ENCODE assay signal across 8 mouse cellular contexts in the genomic region with DNA sequence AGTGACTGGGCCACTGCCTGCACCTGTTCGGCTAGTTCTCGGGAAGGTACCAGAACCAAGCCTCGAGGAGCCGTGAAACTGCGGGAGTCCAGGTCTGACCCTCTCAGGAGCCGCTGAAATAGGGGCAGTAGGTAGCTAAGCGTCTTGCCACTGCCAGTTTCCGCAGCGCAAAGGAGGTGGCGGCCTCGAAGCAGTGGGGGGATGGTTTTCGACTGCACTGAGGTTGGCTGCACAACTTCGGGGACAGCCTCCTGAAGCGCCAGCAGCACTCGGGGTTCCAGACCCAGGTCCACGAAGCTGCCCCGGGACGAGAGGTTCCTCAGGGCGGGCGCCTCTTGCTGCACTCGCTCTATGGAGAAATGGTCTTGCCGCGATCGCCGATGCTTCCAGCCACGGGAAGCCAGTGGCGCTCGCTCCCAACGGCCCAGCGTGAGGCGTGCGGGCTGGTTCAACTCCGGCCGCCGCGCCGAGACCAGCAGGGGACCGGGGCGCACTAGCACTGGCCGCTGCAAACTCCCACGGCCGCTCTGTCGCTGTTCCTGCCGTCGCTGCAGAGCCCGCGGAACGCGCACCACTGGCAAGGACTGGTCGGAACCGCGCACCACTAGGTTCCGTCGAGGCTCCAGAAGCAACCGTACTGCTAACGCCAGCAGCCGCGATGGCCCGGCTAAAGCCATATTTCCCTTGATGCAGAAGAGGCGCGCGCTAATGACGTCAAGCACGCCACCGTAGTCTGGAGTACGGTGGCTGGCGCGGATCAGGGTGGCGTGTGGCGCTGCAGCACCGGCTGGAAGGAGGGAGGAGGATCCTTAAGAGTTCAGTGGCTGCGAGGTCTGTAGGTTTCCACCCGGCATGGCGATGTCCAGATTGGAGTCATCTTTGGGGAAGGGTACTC. TPM values are rescaled to one million over a fixed set of nuclear protein-coding genes. Genes with fewer than 3 reads are reported as not detected.
A peak's percentile ranks its signal among the peaks of the same experiment; 100 is the strongest.
DNase-seq lines count a peak whose midpoint lies in the region; ATAC-seq and TF ChIP-seq lines count a peak whose summit lies in the region.

No protein-coding gene starts in this region.

- peak; percentile 93 for DNase-seq in c-Kit-positive CD71-positive TER-119-positive erythroid progenitor cells, embryonic 14.5 days (ENCODE audit: low spot score)
- peak; percentile 93 to 95 for DNase-seq in heart, postnatal 10 days
- peak; percentile 75 for DNase-seq in large intestine, adult 2 months (ENCODE audit: low read depth, low spot score)
- DNase-seq in liver, postnatal 0 days: peak; percentile 94
- peak; percentile 94 for DNase-seq in testis, postnatal 10 days (ENCODE audit: low spot score)

- no peaks in the 10 kb centered on the region for H3K9me3 ChIP-seq in E14TG2a.4 (ENCODE audit: low read length)
- H3K9me3 ChIP-seq in forebrain, embryonic 12.5 days: no peaks in the 10 kb centered on the region
- no peaks in the 10 kb centered on the region for H3K9me3 ChIP-seq in liver, postnatal 0 days (ENCODE audit: low read length)
- H3K9me3 ChIP-seq in neural tube, embryonic 14.5 days (ENCODE audit: control insufficient read depth, low read length): no peaks in the 10 kb centered on the region

- H3K36me3 ChIP-seq in E14TG2a.4 (ENCODE audit: insufficient read depth, low read length): peaks cover 35% of the 10 kb centered on the region
- H3K36me3 ChIP-seq in forebrain, embryonic 12.5 days (replicated peaks): peaks cover 5% of the 10 kb centered on the region; the same call in 1 of the 2 replicates
- H3K36me3 ChIP-seq in liver, postnatal 0 days (replicated peaks; ENCODE audit: insufficient read depth, low read length): no peaks in the 10 kb centered on the region
- 0 out of 2 replicates have a peak, but pooled peaks cover 3% of the 10 kb centered on the region for H3K36me3 ChIP-seq in neural tube, embryonic 14.5 days (ENCODE audit: control insufficient read depth, insufficient read depth, low read length)

- intact Hi-C loops in heart, postnatal 10 days (cut with DNase I): loop anchor here (2.0 kb wide), 1 partner anchor 110 kb away; a partner anchor contains a TSS

- TF ChIP-seq EP300 in liver, postnatal 0 days (IDR thresholded peaks at IDR 0.05; ENCODE audit: low read depth): peak; percentile 37; the same call in 1 of the 2 replicates

- no peaks in the 10 kb centered on the region for H3K27me3 ChIP-seq in E14TG2a.4 (ENCODE audit: insufficient read depth, low read length)
- no peaks in the 10 kb centered on the region for H3K27me3 ChIP-seq in forebrain, embryonic 12.5 days
- no peaks in the 10 kb centered on the region for H3K27me3 ChIP-seq in liver, postnatal 0 days (ENCODE audit: insufficient read depth, low read length)
- H3K27me3 ChIP-seq in neural tube, embryonic 14.5 days (ENCODE audit: control insufficient read depth, insufficient read depth, low read length): no peaks in the 10 kb centered on the region

- peaks cover 25% of the 10 kb centered on the region for H3K4me1 ChIP-seq in E14TG2a.4 (replicated peaks; ENCODE audit: low read depth, low read length)
- H3K4me1 ChIP-seq in forebrain, embryonic 12.5 days: peaks cover 18% of the 10 kb centered on the region
- peaks cover 18% of the 10 kb centered on the region for H3K4me1 ChIP-seq in liver, postnatal 0 days (ENCODE audit: insufficient read depth)
- H3K4me1 ChIP-seq in neural tube, embryonic 14.5 days (ENCODE audit: control insufficient read depth, insufficient read depth, low read length): peaks cover 12% of the 10 kb centered on the region

- H3K4me2 ChIP-seq in forebrain, embryonic 12.5 days: peak overlapping the region; percentile 99
- peak overlapping the region; percentile 94 for H3K4me2 ChIP-seq in liver, postnatal 0 days (ENCODE audit: low read depth, low read length)
- H3K4me2 ChIP-seq in neural tube, embryonic 14.5 days (ENCODE audit: low read depth, low read length): peak overlapping the region; percentile 76

- H3K4me3 ChIP-seq in E14TG2a.4 (replicated peaks; ENCODE audit: low read length): peak overlapping the region; percentile 97
- peak overlapping the region; percentile 96 for H3K4me3 ChIP-seq in forebrain, embryonic 12.5 days (replicated peaks)
- peak overlapping the region; percentile 72 for H3K4me3 ChIP-seq in liver, postnatal 0 days (ENCODE audit: low read depth, low read length)
- H3K4me3 ChIP-seq in neural tube, embryonic 14.5 days (ENCODE audit: low read depth, low read length): peak overlapping the region; percentile 89

- H3K27ac ChIP-seq in forebrain, embryonic 12.5 days: peak overlapping the region; percentile 73; the same call in 1 of the 2 replicates
- peak overlapping the region; percentile 82 for H3K27ac ChIP-seq in liver, postnatal 0 days (ENCODE audit: low read depth)
- peak overlapping the region; percentile 72 for H3K27ac ChIP-seq in neural tube, embryonic 14.5 days (ENCODE audit: low read depth, low read length)

- TF ChIP-seq CTCF in E14TG2a.4 (conservative IDR thresholded peaks at IDR 0.05; ENCODE audit: low read length): no peak
- no peak; the same call in 1 of the 2 replicates for TF ChIP-seq CTCF in liver, postnatal 0 days (IDR thresholded peaks at IDR 0.05; ENCODE audit: low read depth)

- 1% methylated on average over 74 of the region's 74 CpGs for WGBS in forebrain, embryonic 12.5 days
- WGBS in large intestine, adult 2 months: under 1% methylated on average over 74 of the region's 74 CpGs
- WGBS in liver, postnatal 0 days (ENCODE audit: insufficient replicate concordance): under 1% methylated on average over 68 of the region's 74 CpGs
- under 1% methylated on average over 70 of the region's 74 CpGs for WGBS in neural tube, embryonic 14.5 days

- ATAC-seq in forebrain, embryonic 12.5 days (ENCODE audit: low FRiP score): peak; percentile 97
- peak; percentile 92 for ATAC-seq in liver, postnatal 0 days
- peak; percentile 97 for ATAC-seq in neural tube, embryonic 14.5 days (ENCODE audit: low read depth)

- peak overlapping the region; percentile 85 for H3K9ac ChIP-seq in forebrain, embryonic 12.5 days
- H3K9ac ChIP-seq in liver, postnatal 0 days (replicated peaks): peak overlapping the region; percentile 80
- H3K9ac ChIP-seq in neural tube, embryonic 14.5 days (replicated peaks; ENCODE audit: low read depth, low read length): peak overlapping the region; percentile 88

RNA-seq across cellular contexts. Expression of a gene that starts 0.7 kb away (rescaled TPM):
- polyA plus RNA-seq in forebrain, embryonic 12.5 days (2016; fragmentation: Nextera tagmentation; extraction: Ambion mirVana): 19.5 and 20.1 TPM in 2 replicates
- 10 to 100 TPM in 1 of 2 experiments, 1 to 10 TPM in 1; 9.5 to 10.5 TPM for total RNA-seq in heart, postnatal 10 days (2021)
- 6.3 and 6.7 TPM in 2 replicates for polyA plus RNA-seq in large intestine, adult 2 months (2012; rRNA removed)
- 13.0 and 14.7 TPM in 2 replicates for polyA plus RNA-seq in liver, postnatal 0 days (2015; fragmentation: Nextera tagmentation; extraction: Ambion mirVana)
- polyA plus RNA-seq in neural tube, embryonic 14.5 days (2014; fragmentation: Nextera tagmentation; extraction: Ambion mirVana): 22.4 and 23.9 TPM in 2 replicates

RNA-seq across cellular contexts. Expression of a gene that starts 5.2 kb away (rescaled TPM):
- not detected in 2 replicates for polyA plus RNA-seq in forebrain, embryonic 12.5 days (2016; fragmentation: Nextera tagmentation; extraction: Ambion mirVana)
- total RNA-seq in heart, postnatal 10 days (2021): not detected
- not detected in 2 replicates for polyA plus RNA-seq in large intestine, adult 2 months (2012; rRNA removed)
- polyA plus RNA-seq in liver, postnatal 0 days (2015; fragmentation: Nextera tagmentation; extraction: Ambion mirVana): not detected in 2 replicates
- 0.31 TPM in 1 of 2 replicates, not detected in the other for polyA plus RNA-seq in neural tube, embryonic 14.5 days (2014; fragmentation: Nextera tagmentation; extraction: Ambion mirVana)

RNA-seq across cellular contexts. Expression of a gene that starts 19.9 kb away (rescaled TPM):
- polyA plus RNA-seq in forebrain, embryonic 12.5 days (2016; fragmentation: Nextera tagmentation; extraction: Ambion mirVana): 15.4 and 18.4 TPM in 2 replicates
- 1 to 10 TPM; 8.4 to 8.5 TPM for total RNA-seq in heart, postnatal 10 days (2021)
- 7.2 and 9.9 TPM in 2 replicates for polyA plus RNA-seq in large intestine, adult 2 months (2012; rRNA removed)
- polyA plus RNA-seq in liver, postnatal 0 days (2015; fragmentation: Nextera tagmentation; extraction: Ambion mirVana): 8.2 and 9.5 TPM in 2 replicates
- polyA plus RNA-seq in neural tube, embryonic 14.5 days (2014; fragmentation: Nextera tagmentation; extraction: Ambion mirVana): 25.6 and 33.5 TPM in 2 replicates

RNA-seq across cellular contexts. Expression of a gene that starts 31.8 kb away (rescaled TPM):
- not detected in 2 replicates for polyA plus RNA-seq in forebrain, embryonic 12.5 days (2016; fragmentation: Nextera tagmentation; extraction: Ambion mirVana)
- not detected for total RNA-seq in heart, postnatal 10 days (2021)
- 0.10 and 0.14 TPM in 2 replicates for polyA plus RNA-seq in large intestine, adult 2 months (2012; rRNA removed)
- polyA plus RNA-seq in liver, postnatal 0 days (2015; fragmentation: Nextera tagmentation; extraction: Ambion mirVana): not detected in 2 replicates
- not detected in 2 replicates for polyA plus RNA-seq in neural tube, embryonic 14.5 days (2014; fragmentation: Nextera tagmentation; extraction: Ambion mirVana)

RNA-seq across cellular contexts. Expression of a gene that starts 45.1 kb away (rescaled TPM):
- 12.0 and 13.0 TPM in 2 replicates for polyA plus RNA-seq in forebrain, embryonic 12.5 days (2016; fragmentation: Nextera tagmentation; extraction: Ambion mirVana)
- 10 to 100 TPM; 59.1 to 70.0 TPM for total RNA-seq in heart, postnatal 10 days (2021)
- polyA plus RNA-seq in large intestine, adult 2 months (2012; rRNA removed): 9.0 and 12.6 TPM in 2 replicates
- 5.1 and 5.2 TPM in 2 replicates for polyA plus RNA-seq in liver, postnatal 0 days (2015; fragmentation: Nextera tagmentation; extraction: Ambion mirVana)
- 4.8 and 8.2 TPM in 2 replicates for polyA plus RNA-seq in neural tube, embryonic 14.5 days (2014; fragmentation: Nextera tagmentation; extraction: Ambion mirVana)

Comparison
In these comparisons a context has a peak if more than half of its experiments do, and no peak if none do; other contexts are left out.
1. Peak in every context shown above with its lines: DNase-seq, ATAC-seq, H3K4me3 ChIP-seq and H3K27ac ChIP-seq.